ENCODE assay signal across 8 mouse cellular contexts in genomic region chr7:133805614-133806175, GRCm38 (mm10). TPM values are rescaled to one million over a fixed set of nuclear protein-coding genes. Genes with fewer than 3 reads are reported as not detected.
A peak's percentile ranks its signal among the peaks of the same experiment; 100 is the strongest.
DNase-seq lines count a peak whose midpoint lies in the region; ATAC-seq lines count a peak whose summit lies in the region.
"Had no signal": no experiment of that assay in that cellular context is flagged by ENCODE, and none has a peak within 500 bp of the region (broad histone marks: within the 10 kb centered on the region; RNA-seq: fewer than 3 reads in every experiment).

No protein-coding gene starts in this region.

- H3K4me1 ChIP-seq in forebrain, embryonic 15.5 days: no peaks in the 10 kb centered on the region
- peaks cover 3% of the 10 kb centered on the region; the same call in 1 of the 2 replicates for H3K4me1 ChIP-seq in hindbrain, embryonic 15.5 days (replicated peaks)

- no peaks in the 10 kb centered on the region for H3K9me3 ChIP-seq in forebrain, embryonic 15.5 days
- H3K9me3 ChIP-seq in hindbrain, embryonic 15.5 days: no peaks in the 10 kb centered on the region
- H3K9me3 ChIP-seq: heart, embryonic 15.5 days had no signal

- no peak overlapping the region for H3K9ac ChIP-seq in forebrain, embryonic 15.5 days (replicated peaks)
- H3K9ac ChIP-seq in hindbrain, embryonic 15.5 days: no peak overlapping the region
- H3K9ac ChIP-seq: heart, embryonic 15.5 days had no signal

- H3K36me3 ChIP-seq in forebrain, embryonic 15.5 days: no peaks in the 10 kb centered on the region
- no peaks in the 10 kb centered on the region for H3K36me3 ChIP-seq in hindbrain, embryonic 15.5 days
- no peaks in the 10 kb centered on the region for H3K36me3 ChIP-seq in splenic B cell, adult 2 months (ENCODE audit: control insufficient read depth, insufficient read depth, low read length, poor library complexity, severe bottlenecking)
- H3K36me3 ChIP-seq: heart, embryonic 15.5 days had no signal

- no peak overlapping the region for H3K4me3 ChIP-seq in forebrain, embryonic 15.5 days
- H3K4me3 ChIP-seq in hindbrain, embryonic 15.5 days: no peak overlapping the region
- H3K4me3 ChIP-seq: heart, embryonic 15.5 days had no signal

- no peaks in the 10 kb centered on the region for H3K27me3 ChIP-seq in forebrain, embryonic 15.5 days
- H3K27me3 ChIP-seq in hindbrain, embryonic 15.5 days: no peaks in the 10 kb centered on the region
- H3K27me3 ChIP-seq in splenic B cell, adult 2 months (ENCODE audit: control insufficient read depth, insufficient read depth, low read length, poor library complexity, severe bottlenecking): no peaks in the 10 kb centered on the region
- H3K27me3 ChIP-seq: heart, embryonic 15.5 days had no signal

- WGBS in forebrain, embryonic 15.5 days: 57% methylated on average over 7 of the region's 7 CpGs
- 52% methylated on average over 7 of the region's 7 CpGs for WGBS in hindbrain, embryonic 15.5 days

- peak; percentile 51 for DNase-seq in Muller cell, postnatal 12 days (ENCODE audit: inconsistent ontology term)
- DNase-seq in brain, adult 2 months (ENCODE audit: low read depth, low spot score): peak; percentile 83
- peak; percentile 52 to 53 for DNase-seq in layer of hippocampus, postnatal 36 days
- DNase-seq in lung, postnatal 4 days: peak; percentile 46 to 70
- DNase-seq in splenic B cell, adult 2 months (ENCODE audit: low read depth, low spot score): peak; percentile 19

- ATAC-seq in forebrain, embryonic 15.5 days (replicated peaks): 0 out of 2 replicates have a peak, but pooled peaks have one; percentile 43
- ATAC-seq in hindbrain, embryonic 15.5 days (ENCODE audit: low FRiP score, low read depth): 0 out of 2 replicates have a peak, but pooled peaks have one; percentile 68

- no peak overlapping the region for H3K4me2 ChIP-seq in forebrain, embryonic 15.5 days (replicated peaks)
- no peak overlapping the region for H3K4me2 ChIP-seq in hindbrain, embryonic 15.5 days
- H3K4me2 ChIP-seq: heart, embryonic 15.5 days had no signal

- no peak overlapping the region for H3K27ac ChIP-seq in forebrain, embryonic 15.5 days (replicated peaks)
- no peak overlapping the region for H3K27ac ChIP-seq in hindbrain, embryonic 15.5 days (replicated peaks)
- H3K27ac ChIP-seq: heart, embryonic 15.5 days had no signal

RNA-seq across cellular contexts. Expression of gene Dhx32, which starts 23.2 kb away (rescaled TPM):
- 50.3 and 53.0 TPM in 2 replicates for polyA plus RNA-seq in forebrain, embryonic 15.5 days (2015; fragmentation: Nextera tagmentation; extraction: Ambion mirVana)
- polyA plus RNA-seq in hindbrain, embryonic 15.5 days (2015; fragmentation: Nextera tagmentation; extraction: Ambion mirVana): 37.7 and 42.0 TPM in 2 replicates
- 10 to 100 TPM; 39.1 TPM for total RNA-seq in layer of hippocampus, postnatal 36 days (2021)

RNA-seq across cellular contexts. Expression of gene Fank1, which starts 29.0 kb away (rescaled TPM):
- polyA plus RNA-seq in forebrain, embryonic 15.5 days (2015; fragmentation: Nextera tagmentation; extraction: Ambion mirVana): 4.0 TPM in 2 replicates
- 4.3 and 5.1 TPM in 2 replicates for polyA plus RNA-seq in hindbrain, embryonic 15.5 days (2015; fragmentation: Nextera tagmentation; extraction: Ambion mirVana)
- 1 to 10 TPM; 2.4 to 2.5 TPM for total RNA-seq in layer of hippocampus, postnatal 36 days (2021)

Comparison
In these comparisons a context has a peak if more than half of its experiments do, and no peak if none do; other contexts are left out.
1. DNase-seq: peak in every context shown above with its lines; median percentile 83 in brain, adult 2 months; 58 in lung, postnatal 4 days; 52 in layer of hippocampus, postnatal 36 days; 51 in Muller cell, postnatal 12 days; 19 in splenic B cell, adult 2 months.